Mouse (Mus musculus) 416B (cell line): ENCODE measurements at regions not wholly inside any gene's neighbourhood (a gene's known extent, or its start where the extent isn't known, plus 50 kb on each side); places are given as distances from the start of the nearest gene placed in this dataset.
"Not testable (repeated sequence)": the region's sequence is repeated elsewhere in the genome, so short reads cannot be mapped to it uniquely, and the experiment has no call there.

ENCODE experiments used
- DNase-seq: peaks from one replicate; pipeline ENCODE4 v3.0.0; 2011; ENCODE audit warnings: low read depth

DNA sequence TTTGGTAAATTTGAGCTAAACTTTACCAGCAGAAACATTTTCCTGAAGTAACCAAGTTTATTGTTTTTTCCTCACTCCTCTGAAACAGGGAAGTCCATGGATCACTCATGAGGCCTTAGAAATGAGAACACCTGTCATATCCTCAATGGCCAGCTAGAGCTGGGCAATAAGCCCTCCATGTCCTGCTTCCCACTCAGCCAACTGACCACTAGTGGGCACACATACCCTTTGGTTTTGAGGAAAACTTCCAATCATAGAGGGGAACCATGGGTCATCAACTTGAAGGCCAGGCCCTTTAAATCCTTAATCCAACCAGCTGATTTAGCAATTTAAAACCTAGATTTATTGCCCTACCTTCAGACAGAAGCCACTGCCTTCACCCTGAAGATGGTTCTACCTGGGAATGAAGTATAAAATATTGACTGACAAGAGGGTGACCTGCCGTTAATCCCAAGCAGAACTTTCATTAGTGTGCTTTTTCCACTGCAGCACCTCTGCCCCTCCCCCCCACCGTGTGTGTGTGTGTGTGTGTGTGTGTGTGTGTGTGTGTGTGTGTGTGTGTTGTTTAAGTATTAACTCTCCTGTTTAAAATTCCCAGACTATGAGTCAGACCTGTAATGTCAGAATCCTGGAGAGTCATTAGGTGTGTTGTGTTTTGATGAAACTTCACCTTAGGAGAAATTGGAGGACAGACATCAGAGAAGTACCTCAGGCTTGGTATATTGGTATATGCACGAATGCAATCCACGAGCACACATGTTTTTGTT is 312.3 kb downstream of the Hdgfl1 start:
- peak; percentile 7 for DNase-seq

GRCm38 (mm10) chr13:26426639-26427038 is 343.3 kb downstream of the Hdgfl1 start:
- no peak for DNase-seq

- no peak for DNase-seq
These were observed 345.5 kb downstream of the Hdgfl1 start for GRCm38 (mm10) chr13:26424513-26424912.

DNA sequence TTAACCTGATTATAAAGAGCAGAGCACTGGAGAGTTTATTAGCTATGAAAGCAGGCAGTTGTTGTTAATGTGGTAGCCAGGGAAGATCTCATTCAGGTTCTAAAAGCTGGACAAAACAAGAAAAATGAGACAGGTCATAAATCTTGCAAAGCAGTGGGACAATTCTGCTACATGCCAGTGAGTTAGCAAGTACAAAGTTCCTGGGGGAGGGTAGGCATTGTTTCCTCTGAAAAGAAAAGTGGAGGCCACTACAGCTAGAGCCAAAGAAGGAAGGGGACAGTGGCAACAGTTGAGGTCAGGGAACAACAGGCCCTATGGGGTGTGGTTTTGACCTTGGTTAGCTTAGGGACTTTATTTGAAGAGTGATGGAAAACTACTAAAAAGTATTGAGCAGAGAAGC is 364.2 kb downstream of the Hdgfl1 start:
- DNase-seq = peak; percentile 29

DNA sequence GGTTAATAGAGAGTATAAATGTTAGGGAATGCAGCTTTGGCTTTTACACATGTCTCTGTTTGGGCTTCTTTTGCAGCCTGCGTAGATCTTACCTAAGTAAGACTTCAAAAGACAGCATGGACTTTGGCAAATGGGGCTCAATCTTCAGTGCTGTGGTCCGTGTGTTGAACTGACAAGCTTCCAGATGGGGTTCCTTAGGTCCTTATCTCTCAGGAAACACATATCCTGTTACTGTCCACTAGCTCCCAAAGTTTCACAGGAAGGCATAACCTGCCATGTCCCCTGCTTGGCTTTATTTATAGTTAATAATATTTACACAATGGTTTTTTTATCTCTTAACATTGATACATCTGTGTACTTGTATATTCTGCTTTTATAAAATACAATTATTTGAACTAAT is 365.3 kb downstream of the Hdgfl1 start:
- peak; percentile 64 for DNase-seq

DNA sequence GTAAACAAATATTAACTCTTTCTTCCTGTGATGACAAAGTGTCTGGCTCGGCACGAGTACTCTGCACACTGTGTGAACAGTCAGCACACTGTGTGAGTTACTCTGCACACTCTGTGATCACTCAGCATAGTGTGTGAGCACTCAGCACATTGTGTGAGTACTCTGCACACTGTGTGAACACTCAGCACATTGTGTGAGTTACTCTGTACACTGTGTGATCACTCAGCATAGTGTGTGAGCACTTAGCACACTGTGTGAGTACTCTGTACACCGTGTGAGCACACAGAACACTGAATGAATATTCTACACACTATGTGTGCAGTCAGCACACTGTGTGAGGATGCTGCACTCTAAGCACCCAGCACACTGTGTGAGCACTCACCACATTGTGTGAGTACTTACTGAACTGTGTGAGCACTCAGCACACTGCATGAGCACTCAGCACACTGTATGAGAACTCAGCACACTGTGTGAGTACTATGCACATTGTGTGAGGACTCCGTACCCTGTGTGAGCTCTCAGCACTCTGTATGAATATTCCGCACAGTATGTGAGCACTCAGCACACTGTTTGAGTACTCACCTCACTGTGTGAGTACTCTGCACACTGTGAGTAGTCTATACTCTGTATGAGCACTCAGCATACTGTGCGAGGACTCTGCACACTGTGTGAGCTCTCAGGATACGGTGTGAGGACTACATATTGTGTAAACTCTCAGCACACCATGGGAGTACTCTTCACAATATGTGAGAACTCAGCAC is 381.9 kb downstream of the Hdgfl1 start:
- no peak for DNase-seq

- DNase-seq = no peak
These were observed 387.3 kb downstream of the Hdgfl1 start for GRCm38 (mm10) chr13:26382631-26383030.

DNA sequence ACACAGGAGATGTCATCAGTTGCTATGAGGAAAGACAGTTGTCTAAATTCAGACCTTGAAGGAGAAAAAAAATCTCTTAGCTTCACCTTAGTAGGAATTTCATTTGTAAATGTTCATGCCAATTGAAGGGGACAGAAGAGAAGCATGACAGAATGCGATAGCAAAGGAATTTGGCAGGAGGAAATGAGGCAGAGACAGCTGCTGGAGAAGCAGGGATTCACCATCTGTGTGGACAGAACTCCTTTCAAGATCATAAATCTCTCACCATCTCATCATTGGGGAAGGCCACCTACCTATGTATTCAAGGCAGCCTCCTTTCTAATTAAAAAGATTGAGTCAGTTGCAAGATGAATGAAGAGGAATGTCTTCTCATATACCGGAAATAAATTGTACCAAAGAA is 387.8 kb downstream of the Hdgfl1 start:
- DNase-seq = no peak

DNA sequence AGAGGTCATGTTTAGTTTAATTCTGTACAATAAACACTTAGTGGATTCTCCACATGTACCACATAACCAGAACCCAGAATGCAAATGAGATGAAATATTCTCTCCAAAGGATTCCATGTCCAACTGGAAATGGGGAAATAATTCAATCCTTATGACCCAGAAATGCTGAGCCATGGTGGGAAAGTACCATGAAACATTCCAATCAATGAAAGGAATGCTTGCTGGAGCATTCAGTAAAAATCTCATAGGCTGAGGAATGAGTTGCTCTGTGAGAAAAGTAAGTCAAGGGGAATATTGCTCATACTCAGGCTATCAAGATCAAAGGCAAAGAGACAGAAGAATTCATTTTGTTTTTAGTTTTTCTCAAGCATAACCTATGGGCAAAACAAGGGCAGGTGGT is 394.4 kb downstream of the Hdgfl1 start:
- DNase-seq = no peak

DNA sequence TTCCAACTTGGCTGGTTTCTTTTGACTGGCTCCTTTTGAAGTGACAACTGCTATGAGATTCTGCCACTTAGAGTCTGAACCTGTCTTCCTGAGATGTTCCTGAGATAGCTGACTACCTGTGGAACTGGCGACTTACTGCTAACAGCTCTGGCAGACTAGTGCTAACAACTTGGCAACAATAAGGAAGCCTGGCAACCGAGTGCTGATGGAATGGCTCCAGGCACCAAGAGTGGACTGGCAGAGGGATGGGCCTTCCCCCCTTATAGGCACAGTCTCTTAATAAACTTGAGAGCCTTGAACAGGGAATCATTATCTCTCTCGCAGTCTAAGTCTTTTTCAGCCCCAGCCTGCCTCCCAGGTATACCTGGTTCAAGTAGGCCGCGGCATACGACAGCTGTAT is 404.1 kb downstream of the Hdgfl1 start:
- not testable (repeated sequence) for DNase-seq

- DNase-seq = no peak
These were observed 413.6 kb downstream of the Hdgfl1 start for GRCm38 (mm10) chr13:26356341-26356740.

- no peak for DNase-seq
These were observed 415.5 kb downstream of the Hdgfl1 start for GRCm38 (mm10) chr13:26354421-26354820.

GRCm38 (mm10) chr13:26350510-26350909 is 419.5 kb downstream of the Hdgfl1 start:
- no peak for DNase-seq

DNA sequence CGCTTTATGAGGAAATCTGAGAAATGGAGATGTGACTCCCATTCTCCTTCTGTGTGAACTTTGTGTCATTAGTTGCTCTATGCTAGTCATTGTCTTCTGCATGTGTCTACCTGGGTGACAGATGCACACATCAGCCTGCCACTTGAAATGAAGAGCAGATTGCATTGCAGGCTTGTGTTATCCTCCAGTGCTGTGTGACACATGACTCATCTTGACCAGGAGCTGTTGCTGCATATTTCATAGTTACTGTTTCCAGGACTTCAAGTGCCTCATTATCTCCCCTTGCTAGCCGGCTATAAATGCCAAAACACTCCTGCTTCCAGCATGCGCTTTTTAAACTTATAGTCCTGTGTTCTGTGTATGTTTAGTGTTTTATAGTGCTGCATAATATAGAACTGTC is 431.2 kb downstream of the Hdgfl1 start:
- no peak for DNase-seq

DNA sequence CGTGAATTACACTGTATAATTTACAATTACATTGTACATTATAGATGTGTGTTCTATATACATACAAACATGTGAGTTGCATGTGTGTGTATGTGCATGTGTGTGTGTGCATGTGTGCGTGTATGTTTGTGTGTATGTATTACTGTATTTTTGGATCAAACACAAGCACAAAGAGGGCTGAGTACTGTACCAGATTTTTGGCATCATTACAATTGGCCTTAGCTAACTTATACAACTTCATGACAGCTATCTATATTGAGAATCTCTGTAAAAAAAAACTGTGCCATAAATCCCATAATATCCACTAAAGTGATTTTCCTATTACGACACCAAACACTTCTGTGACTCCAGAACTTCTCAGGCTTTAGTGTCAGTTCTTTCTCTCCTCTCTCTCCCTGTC is 444.9 kb downstream of the Hdgfl1 start:
- DNase-seq = no peak

DNA sequence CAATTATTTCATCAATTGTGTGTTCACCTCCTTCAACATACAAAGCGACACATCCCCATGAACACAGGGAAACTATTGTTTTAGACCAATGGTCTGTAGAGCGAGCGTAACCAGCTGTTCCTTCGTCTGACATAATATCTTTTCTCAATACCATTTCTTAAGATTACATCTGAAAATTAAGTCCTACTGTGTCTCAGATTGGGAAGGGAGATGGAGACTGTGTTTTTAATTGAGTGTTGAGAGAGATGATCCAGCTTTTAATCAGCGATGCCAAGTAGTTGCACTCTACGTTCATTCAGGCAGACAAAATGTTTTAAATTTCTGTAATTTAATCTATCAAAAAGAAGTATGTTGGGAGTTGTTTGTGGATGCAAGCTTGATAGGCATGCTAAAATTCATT is 445.3 kb downstream of the Hdgfl1 start:
- DNase-seq = no peak

DNA sequence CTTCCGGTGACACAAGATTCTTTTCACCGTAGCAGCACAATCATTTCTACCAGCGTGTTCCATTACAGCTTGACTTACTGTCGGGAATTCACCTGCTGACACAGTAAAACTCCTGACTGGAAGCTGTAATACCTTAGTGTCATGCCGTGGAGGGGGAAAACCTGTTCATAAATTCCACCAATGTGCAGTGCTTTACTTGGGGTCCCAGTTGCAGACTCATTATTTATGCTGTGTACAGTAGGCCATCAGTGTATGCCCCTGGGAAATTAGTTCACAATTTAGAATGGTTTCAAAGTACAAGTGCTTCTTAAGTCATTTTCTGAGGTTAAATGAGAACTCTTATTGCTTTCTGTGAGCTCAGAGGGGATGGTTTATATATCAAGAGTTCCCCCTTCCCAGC is 451.4 kb downstream of the Hdgfl1 start:
- no peak for DNase-seq

DNA sequence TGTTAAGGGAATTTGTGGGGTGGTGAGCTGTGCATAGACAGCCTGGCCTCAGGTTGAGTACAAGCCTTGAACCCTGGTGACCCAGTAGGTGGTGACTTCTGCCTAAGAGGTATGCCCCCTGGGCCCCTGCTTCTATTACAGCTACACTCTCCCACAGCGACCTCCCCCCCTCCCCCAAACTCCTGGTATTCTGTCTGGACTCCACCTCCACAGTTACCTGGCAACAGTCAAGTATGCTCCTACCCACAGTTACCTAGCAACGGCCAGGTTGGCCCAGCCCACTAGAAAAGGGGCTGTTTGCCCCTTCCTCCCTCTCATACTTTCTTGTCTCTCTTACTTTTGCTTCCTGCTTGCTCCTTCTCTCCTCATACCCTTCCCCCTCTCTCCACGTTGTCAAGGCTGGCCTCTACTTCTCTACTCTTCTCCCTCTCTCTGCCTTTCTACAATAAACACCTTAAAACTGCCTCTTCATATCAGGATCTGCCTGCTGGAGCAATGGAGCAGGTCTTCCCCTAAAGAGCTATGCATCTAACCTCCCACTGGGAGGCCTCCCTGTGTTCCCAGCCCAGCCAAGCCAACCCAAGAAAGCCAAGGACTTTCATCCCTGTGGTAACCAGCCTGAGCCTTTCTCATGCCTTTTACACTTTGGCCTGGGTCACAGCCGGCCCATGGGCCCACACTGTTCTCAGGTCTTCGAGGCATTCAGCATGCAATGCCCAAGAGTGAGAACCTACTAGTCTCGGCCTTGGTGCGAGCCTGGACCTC is 457.5 kb downstream of the Hdgfl1 start:
- no peak for DNase-seq

DNA sequence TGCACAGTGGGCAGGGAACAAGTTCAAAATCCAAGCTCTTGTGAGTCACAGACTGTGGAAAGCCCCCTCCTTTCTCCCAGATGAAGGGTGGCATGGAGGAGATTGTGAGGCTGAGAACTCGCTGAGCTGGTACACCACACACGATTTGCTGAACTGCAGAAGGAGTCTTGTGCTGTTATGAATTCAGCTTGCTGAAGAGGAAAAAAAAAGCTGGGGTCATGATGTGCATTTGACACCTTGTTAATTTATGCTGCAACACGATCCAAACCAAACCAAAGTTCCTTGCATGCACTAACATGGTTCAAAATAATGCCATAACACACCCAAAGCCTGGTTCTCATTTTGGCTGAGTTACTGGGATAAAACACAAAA is 485.9 kb downstream of the Hdgfl1 start:
- no peak for DNase-seq

DNA sequence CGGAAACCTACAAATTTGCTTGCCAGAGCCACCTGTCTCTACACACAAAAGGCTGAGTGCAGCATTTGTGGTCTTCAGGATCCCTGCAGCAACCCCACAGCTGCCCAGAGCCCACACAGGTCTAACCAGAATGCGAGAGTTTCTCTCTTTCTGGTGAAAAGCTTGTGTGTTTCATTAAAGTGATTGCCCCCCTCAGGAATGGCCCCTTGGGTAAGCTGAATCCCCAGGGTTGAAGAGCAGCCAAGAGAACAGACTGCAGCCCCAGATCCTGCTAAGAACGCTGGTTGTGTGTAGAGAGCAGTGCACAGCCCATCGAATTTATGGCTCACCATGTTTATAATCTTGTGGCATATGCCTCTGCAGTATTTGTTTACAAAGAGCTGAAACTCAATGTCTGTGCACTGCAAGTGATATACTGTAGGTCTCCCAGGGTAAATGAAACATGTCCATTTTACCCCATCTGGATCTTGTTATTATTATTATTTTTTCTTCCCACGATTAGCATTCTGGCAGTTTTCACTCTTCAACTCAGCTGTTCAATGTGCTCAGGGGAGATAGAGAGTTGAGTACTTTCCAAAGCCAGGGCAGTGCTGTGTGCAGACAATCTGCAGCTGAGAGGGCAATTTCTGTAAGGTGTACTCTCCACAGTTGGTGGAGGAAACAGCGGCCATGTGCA is 486.4 kb downstream of the Hdgfl1 start:
- DNase-seq = no peak

DNA sequence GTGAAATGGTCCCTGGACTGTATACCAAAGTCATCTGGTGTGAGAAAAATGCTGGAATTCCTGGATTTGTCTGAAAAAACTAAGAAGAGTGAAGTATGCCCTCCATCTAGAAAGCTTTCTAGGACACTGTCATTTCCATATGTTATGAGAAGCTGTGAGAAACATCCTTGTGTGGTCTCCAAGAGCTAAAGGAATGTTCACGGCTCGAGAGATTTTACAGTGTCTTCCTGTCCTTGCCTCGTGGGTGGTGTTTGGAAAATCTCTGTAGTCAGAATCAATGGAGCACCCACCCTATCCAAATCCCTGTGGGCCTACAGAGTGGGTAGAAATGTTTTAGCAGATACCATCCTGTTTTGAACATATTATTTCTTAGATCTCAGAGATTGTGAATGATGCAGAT is 487.7 kb downstream of the Hdgfl1 start:
- no peak for DNase-seq

- no peak for DNase-seq
These were observed 497.1 kb downstream of the Hdgfl1 start for GRCm38 (mm10) chr13:26272850-26273249.
